Mouse (Mus musculus) limb, embryonic 11.5 days (tissue): ENCODE measurements around the gene Timd2. TPM values are rescaled to one million over a fixed set of nuclear protein-coding genes. Genes with fewer than 3 reads are reported as not detected.
"Not testable (repeated sequence)": the region's sequence is repeated elsewhere in the genome, so short reads cannot be mapped to it uniquely, and the experiment has no call there.

ENCODE experiments used
- ATAC-seq: fragments of 200-750 bp; cut with Nextera tagmentation; 2 replicates; pipeline ENCODE4 v1.8.0; 2017; ENCODE audit warnings: low read depth; ENCODE audit not compliant: insufficient number of reproducible peaks, low FRiP score, low TSS enrichment
- DNase-seq: peaks from one replicate; pipeline ENCODE4 v3.0.0-alpha.2; 2015; ENCODE audit warnings: low spot score
- H3K27ac ChIP-seq: fragments of 300-500 bp; sonication (generic); replicated peaks from 2 replicates; pipeline ENCODE4 v1.5.1; 2014; ENCODE audit warnings: low read depth, mild to moderate bottlenecking, low read length
- H3K27me3 ChIP-seq: fragments of 300-500 bp; sonication (generic); 2 replicates; pipeline ENCODE4 v1.6.1; 2014; ENCODE audit warnings: mild to moderate bottlenecking, low read length, mixed read lengths; ENCODE audit not compliant: control insufficient read depth, insufficient read depth
- H3K36me3 ChIP-seq: fragments of 300-500 bp; sonication (generic); 2 replicates; pipeline ENCODE4 v1.6.1; 2014; ENCODE audit warnings: mild to moderate bottlenecking, low read length, moderate library complexity, mixed read lengths; ENCODE audit not compliant: control insufficient read depth, insufficient read depth
- H3K4me1 ChIP-seq: fragments of 300-500 bp; sonication (generic); 2 replicates; pipeline ENCODE4 v1.6.1; 2014; ENCODE audit warnings: low read length, mixed read lengths; ENCODE audit not compliant: control insufficient read depth, insufficient read depth
- H3K4me2 ChIP-seq: fragments of 300-500 bp; sonication (generic); 2 replicates; pipeline ENCODE4 v1.6.1; 2014; ENCODE audit warnings: low read depth, mild to moderate bottlenecking, moderate library complexity; ENCODE audit not compliant: severe bottlenecking
- H3K4me3 ChIP-seq: fragments of 300-500 bp; sonication (generic); 2 replicates; pipeline ENCODE4 v1.5.1; 2014; ENCODE audit warnings: low read depth, low read length
- H3K9ac ChIP-seq: fragments of 300-500 bp; sonication (generic); 2 replicates; pipeline ENCODE4 v1.6.1; 2014; ENCODE audit warnings: mild to moderate bottlenecking, low read length
- H3K9me3 ChIP-seq: fragments of 300-500 bp; sonication (generic); 2 replicates; pipeline ENCODE4 v1.6.1; 2016; ENCODE audit warnings: low read length; ENCODE audit not compliant: control insufficient read depth
- WGBS: fragments of 180-500 bp; shearing (Covaris S2); extraction: QIAGEN DNeasy Blood & Tissue Kit; methylation state at CpG from one replicate; pipeline ENCODE4 v1.1.7; 2014; 5-methylcytosine and 5-hydroxymethylcytosine counted together
- polyA plus RNA-seq: library from polyadenylated mRNA; unstranded; fragments of >200 nt; fragmentation: Nextera tagmentation; extraction: Ambion mirVana; gene quantifications from 2 replicates; pipeline ENCODE4 v1.2.1, GENCODE M21; 2014

Timd2 gene
- polyA plus RNA-seq, 1 experiment from 2014 or later: 0.07 TPM

- Histone ChIP-seq H3K36me3 (no peaks in the 10 kb centered on the region), H3K4me1 (no peaks in the 10 kb centered on the region), H3K4me2 (no peak overlapping the region), H3K27me3 (no peaks in the 10 kb centered on the region), H3K9me3 (no peaks in the 10 kb centered on the region), H3K9ac (no peak overlapping the region), H3K27ac (no peak overlapping the region), H3K4me3 (no peak overlapping the region)
- WGBS: 83% methylated on average over 3 of the region's 3 CpGs
- DNase-seq (no peak), ATAC-seq (no peak)
Observed at GRCm38 (mm10) chr11:46636568-46636967, 70.3 kb downstream of the Timd2 start.

GRCm38 (mm10) chr11:46635516-46635915 lies 71.3 kb downstream of the Timd2 start:
- not testable (repeated sequence) for H3K4me3 ChIP-seq, H3K4me2 ChIP-seq, H3K9ac ChIP-seq, ATAC-seq, H3K9me3 ChIP-seq, H3K36me3 ChIP-seq, H3K27me3 ChIP-seq, H3K27ac ChIP-seq, H3K4me1 ChIP-seq, DNase-seq
- WGBS: 84% methylated on average over 4 of the region's 4 CpGs

GRCm38 (mm10) chr11:46631635-46632034 lies 75.2 kb downstream of the Timd2 start:
- H3K9me3 ChIP-seq: no peaks in the 10 kb centered on the region
- H3K9ac ChIP-seq: no peak overlapping the region
- H3K4me1 ChIP-seq: no peaks in the 10 kb centered on the region
- 36% methylated on average over 3 of the region's 3 CpGs for WGBS
- no peaks in the 10 kb centered on the region for H3K36me3 ChIP-seq
- no peaks in the 10 kb centered on the region for H3K27me3 ChIP-seq
- H3K4me2 ChIP-seq: no peak overlapping the region
- DNase-seq (peak; percentile 43), ATAC-seq (no peak)
- H3K27ac ChIP-seq: no peak overlapping the region
- no peak overlapping the region for H3K4me3 ChIP-seq

- H3K27me3 ChIP-seq: no peaks in the 10 kb centered on the region
- H3K4me2 ChIP-seq: no peak within 1 kb of the TSS
- no peaks in the 10 kb centered on the region for H3K9me3 ChIP-seq
- no peak within 1 kb of the TSS for H3K9ac ChIP-seq
- ATAC-seq (no peak), DNase-seq (peak; percentile 21)
- 31% methylated on average over 2 of the region's 2 CpGs for WGBS
- no peaks in the 10 kb centered on the region for H3K36me3 ChIP-seq
- H3K27ac ChIP-seq: no peak within 1 kb of the TSS
- no peaks in the 10 kb centered on the region for H3K4me1 ChIP-seq
- no peak within 1 kb of the TSS for H3K4me3 ChIP-seq
Observed at GRCm38 (mm10) chr11:46629211-46629795, 77.6 kb downstream of the Timd2 start, which contains the start of gene Dppa1. TSS of gene Dppa1 (minus strand) at chr11:46629261.

- Histone ChIP-seq H3K4me1 (no peaks in the 10 kb centered on the region), H3K4me2 (no peak overlapping the region), H3K9ac (no peak overlapping the region), H3K36me3 (no peaks in the 10 kb centered on the region), H3K9me3 (no peaks in the 10 kb centered on the region), H3K4me3 (no peak overlapping the region), H3K27ac (no peak overlapping the region), H3K27me3 (no peaks in the 10 kb centered on the region)
- 73% methylated on average over 7 of the region's 7 CpGs for WGBS
- DNase-seq (no peak), ATAC-seq (no peak)
Observed at GRCm38 (mm10) chr11:46620414-46621168, 86.3 kb downstream of the Timd2 start.

GRCm38 (mm10) chr11:46619929-46620328 lies 86.9 kb downstream of the Timd2 start:
- DNase-seq: no peak
- H3K4me3 ChIP-seq: no peak overlapping the region
- H3K9me3 ChIP-seq: no peaks in the 10 kb centered on the region
- 80% methylated on average over 1 of the region's 1 CpGs for WGBS
- H3K4me2 ChIP-seq: no peak overlapping the region
- ATAC-seq: no peak
- no peaks in the 10 kb centered on the region for H3K27me3 ChIP-seq
- no peak overlapping the region for H3K9ac ChIP-seq
- no peaks in the 10 kb centered on the region for H3K4me1 ChIP-seq
- H3K27ac ChIP-seq: no peak overlapping the region
- no peaks in the 10 kb centered on the region for H3K36me3 ChIP-seq

Other genes starting within 250 kb of the Timd2 start
- gene Gm12169, start 182.8 kb downstream of the Timd2 start, polyA plus RNA-seq: not detected in 2 replicates
- gene BC053393, start 135.5 kb downstream of the Timd2 start, polyA plus RNA-seq: not detected in 2 replicates
- not detected in 2 replicates for gene Dppa1, start 77.8 kb downstream of the Timd2 start, polyA plus RNA-seq
- gene Havcr1, start 28.0 kb upstream of the Timd2 start, polyA plus RNA-seq: not detected in 2 replicates
- gene Timd4, start 103.7 kb upstream of the Timd2 start, polyA plus RNA-seq: 0.11 and 0.31 TPM in 2 replicates